Comparison of ENCODE assay signal across 9 mouse cellular contexts in the genomic region with DNA sequence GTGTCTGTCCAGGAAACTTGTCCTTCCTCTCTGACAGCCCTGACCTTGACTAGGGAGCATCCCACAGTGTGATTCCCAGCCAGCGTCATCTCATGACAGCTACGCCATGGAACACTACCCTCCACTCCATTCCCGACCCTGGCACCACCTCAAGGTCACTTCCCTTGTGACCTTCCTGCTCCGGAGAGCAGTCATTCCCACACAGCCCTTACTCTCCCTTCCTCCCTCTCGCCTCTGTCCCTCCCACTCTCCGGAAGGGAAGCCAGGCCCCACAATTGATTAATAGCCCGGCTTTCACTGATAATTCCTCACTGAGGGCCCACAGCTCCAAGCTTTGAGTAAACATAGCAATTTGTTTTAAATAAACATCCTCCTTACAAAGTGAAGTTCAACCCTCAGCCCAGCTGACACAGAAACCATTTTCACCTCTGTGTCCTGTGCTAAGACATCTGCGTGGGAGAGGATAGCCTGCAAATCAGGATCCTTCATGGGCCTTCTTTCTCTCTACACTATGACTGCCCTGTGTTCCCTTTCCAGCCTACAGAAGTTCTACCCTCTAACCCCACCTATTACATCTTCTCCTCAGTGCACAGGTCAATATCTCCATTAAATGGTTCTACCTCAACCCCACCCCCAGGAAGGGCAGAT. TPM values are rescaled to one million over a fixed set of nuclear protein-coding genes. Genes with fewer than 3 reads are reported as not detected.
DNase-seq lines count a peak whose midpoint lies in the region; ATAC-seq and TF ChIP-seq lines count a peak whose summit lies in the region.
"Had no signal": no experiment of that assay in that cellular context is flagged by ENCODE, and none has a peak within 500 bp of the region (broad histone marks: within the 10 kb centered on the region; RNA-seq: fewer than 3 reads in every experiment).

No protein-coding gene starts in this region.

- H3K36me3 ChIP-seq in thymus, adult 2 months (ENCODE audit: control insufficient read depth, insufficient read depth, low read length), result no peaks in the 10 kb centered on the region
- no peaks in the 10 kb centered on the region for H3K36me3 ChIP-seq in kidney, embryonic 15.5 days
- H3K36me3 ChIP-seq in lung, embryonic 14.5 days (ENCODE audit: insufficient read depth), result no peaks in the 10 kb centered on the region
- no peaks in the 10 kb centered on the region for H3K36me3 ChIP-seq in forebrain, embryonic 14.5 days (ENCODE audit: control insufficient read depth, insufficient read depth, low read length)
- no peaks in the 10 kb centered on the region for H3K36me3 ChIP-seq in forebrain, embryonic 10.5 days (replicated peaks)

- H3K4me1 ChIP-seq in thymus, adult 2 months (replicated peaks; ENCODE audit: control insufficient read depth, insufficient read depth, low read length), result peaks cover 65% of the 10 kb centered on the region
- peaks cover 28% of the 10 kb centered on the region for H3K4me1 ChIP-seq in kidney, embryonic 15.5 days
- peaks cover 14% of the 10 kb centered on the region; the same call in 1 of the 2 replicates for H3K4me1 ChIP-seq in lung, embryonic 14.5 days (ENCODE audit: insufficient read depth)
- H3K4me1 ChIP-seq in forebrain, embryonic 14.5 days (ENCODE audit: control insufficient read depth, insufficient read depth, low read length), result 0 out of 2 replicates have a peak, but pooled peaks cover 2% of the 10 kb centered on the region
- peaks cover 10% of the 10 kb centered on the region for H3K4me1 ChIP-seq in forebrain, embryonic 10.5 days

- no peaks in the 10 kb centered on the region for H3K27me3 ChIP-seq in thymus, adult 2 months (ENCODE audit: control insufficient read depth, insufficient read depth, low read length)
- H3K27me3 ChIP-seq in kidney, embryonic 15.5 days, result no peaks in the 10 kb centered on the region; the same call in 1 of the 2 replicates
- no peaks in the 10 kb centered on the region for H3K27me3 ChIP-seq in lung, embryonic 14.5 days (ENCODE audit: insufficient read depth, low read length)
- H3K27me3 ChIP-seq in forebrain, embryonic 14.5 days (replicated peaks; ENCODE audit: control insufficient read depth, insufficient read depth, low read length), result no peaks in the 10 kb centered on the region
- peaks cover 5% of the 10 kb centered on the region; the same call in 1 of the 2 replicates for H3K27me3 ChIP-seq in forebrain, embryonic 10.5 days (ENCODE audit: poor library complexity, severe bottlenecking)

- H3K27ac ChIP-seq in thymus, adult 2 months (ENCODE audit: control insufficient read depth, insufficient read depth, low read length), result no peak overlapping the region
- peak overlapping the region; percentile 72 for H3K27ac ChIP-seq in kidney, embryonic 15.5 days
- H3K27ac ChIP-seq in lung, embryonic 14.5 days (ENCODE audit: low read depth), result peak overlapping the region; percentile 56; the same call in 1 of the 2 replicates
- no peak overlapping the region for H3K27ac ChIP-seq in forebrain, embryonic 14.5 days (ENCODE audit: low read depth, low read length)
- no peak overlapping the region for H3K27ac ChIP-seq in forebrain, embryonic 10.5 days

- no peaks in the 10 kb centered on the region for H3K9me3 ChIP-seq in kidney, embryonic 15.5 days (replicated peaks)
- H3K9me3 ChIP-seq in lung, embryonic 14.5 days (ENCODE audit: low read depth, low read length), result no peaks in the 10 kb centered on the region
- H3K9me3 ChIP-seq in forebrain, embryonic 14.5 days (replicated peaks; ENCODE audit: control insufficient read depth, low read length), result no peaks in the 10 kb centered on the region
- no peaks in the 10 kb centered on the region for H3K9me3 ChIP-seq in forebrain, embryonic 10.5 days

- peak; percentile 86 for ATAC-seq in kidney, embryonic 15.5 days (replicated peaks; ENCODE audit: low FRiP score)
- peak; percentile 81 for ATAC-seq in lung, embryonic 14.5 days (ENCODE audit: insufficient read depth)
- ATAC-seq in forebrain, embryonic 14.5 days, result no peak
- no peak for ATAC-seq in frontal cortex, adult (ENCODE audit: low TSS enrichment)
- ATAC-seq: midbrain, embryonic 16.5 days had no signal

- TF ChIP-seq POLR2A in thymus, adult 2 months (IDR thresholded peaks at IDR 0.05; ENCODE audit: control insufficient read depth, extremely low read depth, insufficient read depth, low read length, poor library complexity), result no peak

- 96% methylated on average over 8 of the region's 8 CpGs for WGBS in thymus, adult 2 months
- 8% methylated on average over 8 of the region's 8 CpGs for WGBS in kidney, embryonic 15.5 days
- 11% methylated on average over 8 of the region's 8 CpGs for WGBS in lung, embryonic 14.5 days
- WGBS in forebrain, embryonic 14.5 days, result 82% methylated on average over 8 of the region's 8 CpGs
- WGBS in forebrain, embryonic 10.5 days, result 78% methylated on average over 8 of the region's 8 CpGs

- peak; percentile 16 for DNase-seq in thymus, postnatal 4 days
- DNase-seq in thymus, adult 2 months, result no peak
- DNase-seq in lung, embryonic 14.5 days, result peak; percentile 88
- DNase-seq in yolk sac, embryonic 10.5 days (ENCODE audit: low spot score), result peak; percentile 73
- DNase-seq in forebrain, embryonic 14.5 days (ENCODE audit: low spot score), result no peak
- no peak for DNase-seq in forebrain, embryonic 10.5 days (ENCODE audit: extremely low spot score, low spot score)

- no peak for TF ChIP-seq CTCF in thymus, adult 2 months (IDR thresholded peaks at IDR 0.05; ENCODE audit: borderline replicate concordance, control insufficient read depth, extremely low read depth, insufficient read depth, low read length, poor library complexity)
- TF ChIP-seq CTCF in lung, embryonic 14.5 days (IDR thresholded peaks at IDR 0.05; ENCODE audit: low read depth), result no peak

- 0 out of 2 replicates have a peak overlapping the region, but pooled peaks have one; percentile 7 for H3K4me2 ChIP-seq in kidney, embryonic 15.5 days
- no peak overlapping the region for H3K4me2 ChIP-seq in lung, embryonic 14.5 days
- no peak overlapping the region for H3K4me2 ChIP-seq in forebrain, embryonic 14.5 days (ENCODE audit: low read length)

- H3K4me3 ChIP-seq in thymus, adult 2 months (ENCODE audit: control insufficient read depth, insufficient read depth, low read length), result no peak overlapping the region
- H3K4me3 ChIP-seq in kidney, embryonic 15.5 days (replicated peaks), result no peak overlapping the region
- no peak overlapping the region for H3K4me3 ChIP-seq in lung, embryonic 14.5 days (ENCODE audit: low read depth, low read length)
- H3K4me3 ChIP-seq in forebrain, embryonic 14.5 days (ENCODE audit: low read depth, low read length), result no peak overlapping the region
- no peak overlapping the region for H3K4me3 ChIP-seq in forebrain, embryonic 10.5 days

- no peak overlapping the region for H3K9ac ChIP-seq in kidney, embryonic 15.5 days
- H3K9ac ChIP-seq in lung, embryonic 14.5 days, result no peak overlapping the region
- H3K9ac ChIP-seq in forebrain, embryonic 14.5 days (ENCODE audit: low read length), result no peak overlapping the region

RNA-seq across cellular contexts. Expression of gene Smndc1, which starts 47.1 kb away (rescaled TPM):
- polyA plus RNA-seq in thymus, adult 2 months (2012; rRNA removed), result 6.7 and 6.8 TPM in 2 replicates
- polyA plus RNA-seq in kidney, embryonic 15.5 days (2015; fragmentation: Nextera tagmentation; extraction: Ambion mirVana), result 40.6 and 45.1 TPM in 2 replicates
- 45.8 and 49.4 TPM in 2 replicates for polyA plus RNA-seq in lung, embryonic 14.5 days (2014; fragmentation: Nextera tagmentation; extraction: Ambion mirVana)
- 41.5 and 44.5 TPM in 2 replicates for polyA plus RNA-seq in forebrain, embryonic 14.5 days (2014; fragmentation: Nextera tagmentation; extraction: Ambion mirVana)
- polyA plus RNA-seq in forebrain, embryonic 10.5 days (2016; fragmentation: Nextera tagmentation; extraction: Ambion mirVana), result 45.4 and 47.2 TPM in 2 replicates

Comparison
In these comparisons a context has a peak if more than half of its experiments do, and no peak if none do; other contexts are left out.
1. DNase-seq: peak in thymus, postnatal 4 days (single experiment), lung, embryonic 14.5 days (single experiment) and yolk sac, embryonic 10.5 days (single experiment); none in thymus, adult 2 months (single experiment), forebrain, embryonic 14.5 days (single experiment) and forebrain, embryonic 10.5 days (single experiment).
2. H3K27ac ChIP-seq: peak in kidney, embryonic 15.5 days (single experiment) and lung, embryonic 14.5 days (single experiment); none in thymus, adult 2 months (single experiment), forebrain, embryonic 14.5 days (single experiment) and forebrain, embryonic 10.5 days (single experiment).
3. ATAC-seq: peak in kidney, embryonic 15.5 days (single experiment) and lung, embryonic 14.5 days (single experiment); none in forebrain, embryonic 14.5 days (single experiment) and frontal cortex, adult (single experiment).